Mouse (Mus musculus): Measurements from ENCODE around the gene Angptl1.

- TF ChIP-seq CTCF (IDR thresholded peaks at IDR 0.05; ENCODE audit: insufficient read depth, low read length) (no peak), POLR2A (IDR thresholded peaks at IDR 0.05; ENCODE audit: borderline replicate concordance, extremely low read depth, low read depth, low read length) (no peak)
Measured at GRCm38 (mm10) chr1:156901689-156902088, 63.3 kb downstream of the Angptl1 start.

Measured in lung, adult 2 months (tissue).